Mouse (Mus musculus): ENCODE data around the gene Arhgap27.
"Not testable (repeated sequence)": the region's sequence is repeated elsewhere in the genome, so short reads cannot be mapped to it uniquely, and the experiment has no call there.

The Arhgap27 gene

DNA sequence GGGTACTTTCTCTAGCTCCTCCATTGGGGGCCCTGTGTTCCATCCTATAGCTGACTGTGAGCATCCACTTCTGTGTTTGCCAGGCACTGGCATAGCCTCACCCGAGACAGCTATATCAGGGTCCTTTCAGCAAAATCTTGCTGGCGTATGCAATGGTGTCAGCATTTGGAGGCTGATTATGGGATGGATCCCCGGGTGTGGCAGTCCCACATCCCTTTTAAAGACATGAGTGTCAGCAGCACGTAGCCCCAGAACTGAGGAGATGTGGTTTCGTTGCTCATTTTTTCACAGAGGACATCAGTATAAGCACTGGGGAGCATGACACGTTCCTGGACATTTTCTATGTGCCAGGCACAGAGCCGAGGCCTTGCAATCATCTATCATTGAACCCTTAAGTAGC lies 72.7 kb downstream of the Arhgap27 start:
- not testable (repeated sequence) for DNase-seq

DNA sequence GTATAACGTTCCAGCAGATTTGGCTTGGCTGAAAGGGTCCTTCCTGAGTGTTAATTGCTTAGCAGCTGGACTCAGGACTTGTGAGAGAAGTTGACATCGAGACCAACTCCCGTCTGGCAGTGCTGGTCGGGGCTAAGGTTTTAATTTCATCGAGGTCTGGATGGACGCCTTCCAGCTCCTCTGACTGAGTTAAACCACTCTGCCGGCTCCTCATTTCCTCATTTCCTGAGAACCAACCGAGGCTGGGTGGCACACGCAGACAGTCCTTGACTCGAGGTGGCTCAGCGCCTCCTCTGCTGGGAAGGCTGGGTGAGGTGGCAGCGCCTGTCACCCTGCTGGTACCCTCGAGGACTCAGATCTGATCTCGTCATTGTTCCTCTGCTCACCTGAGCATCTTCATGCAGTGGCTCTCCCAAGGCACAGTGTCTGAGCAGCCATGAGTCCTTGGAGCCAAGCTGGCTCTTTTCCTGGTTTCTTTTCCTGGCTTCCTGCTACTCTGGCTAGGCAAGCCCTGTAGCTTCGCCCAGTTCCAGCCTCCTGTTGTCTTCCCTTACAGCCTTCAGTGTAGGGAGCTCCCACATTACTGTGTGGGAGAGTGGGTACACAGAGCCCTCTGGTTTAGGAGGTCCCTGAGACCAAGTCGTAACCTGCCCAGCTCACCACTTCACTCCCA lies 75.1 kb downstream of the Arhgap27 start:
- DNase-seq, result peak; percentile 37

GRCm38 (mm10) chr11:103286910-103287309 lies 76.6 kb downstream of the Arhgap27 start:
- DNase-seq, result no peak

- peak; percentile 75 for DNase-seq
Observed at GRCm38 (mm10) chr11:103285951-103286350, 77.5 kb downstream of the Arhgap27 start.

GRCm38 (mm10) chr11:103285276-103285675 lies 78.2 kb downstream of the Arhgap27 start:
- DNase-seq, result no peak

GRCm38 (mm10) chr11:103281784-103282183 lies 81.7 kb downstream of the Arhgap27 start:
- DNase-seq, result peak; percentile 51

Measured in lung, postnatal 36 days (tissue).